Mouse (Mus musculus) gastrocnemius, postnatal 36 days (tissue): ENCODE measurements around the gene Gm2888. TPM values are rescaled to one million over a fixed set of nuclear protein-coding genes. Genes with fewer than 3 reads are reported as not detected.
"Not testable (repeated sequence)": the region's sequence is repeated elsewhere in the genome, so short reads cannot be mapped to it uniquely, and the experiment has no call there.

Experiments
- DNase-seq, 2 experiments: peaks; one replicate each; pipeline ENCODE4 v3.0.0; 2022
- intact Hi-C: fragments of 180-260 bp; cut with DNase I; formaldehyde crosslinking; loops from one replicate; pipeline ENCODE4 v1.15.1; 2025
- long read RNA-seq, 2 experiments: library from polyadenylated mRNA; stranded (forward); transcript quantifications; one replicate each; pipeline ENCODE4 v2.0.0; 2021
- total RNA-seq, 2 experiments: library from RNA; stranded (reverse); gene quantifications; 2 replicates each; pipeline ENCODE4 v1.2.3; 2021

Gm2888 gene
- total RNA-seq: not detected
- long read RNA-seq, experiment 1: 0 reads
- long read RNA-seq, experiment 2: 0 reads

- intact Hi-C loops, DNase-seq: not testable (repeated sequence)
These were observed at the start of gene Gm2888 for GRCm38 (mm10) chr14:3029702-3030101. Gene Gm2888 (plus strand): TSS chr14:3030002.

DNA sequence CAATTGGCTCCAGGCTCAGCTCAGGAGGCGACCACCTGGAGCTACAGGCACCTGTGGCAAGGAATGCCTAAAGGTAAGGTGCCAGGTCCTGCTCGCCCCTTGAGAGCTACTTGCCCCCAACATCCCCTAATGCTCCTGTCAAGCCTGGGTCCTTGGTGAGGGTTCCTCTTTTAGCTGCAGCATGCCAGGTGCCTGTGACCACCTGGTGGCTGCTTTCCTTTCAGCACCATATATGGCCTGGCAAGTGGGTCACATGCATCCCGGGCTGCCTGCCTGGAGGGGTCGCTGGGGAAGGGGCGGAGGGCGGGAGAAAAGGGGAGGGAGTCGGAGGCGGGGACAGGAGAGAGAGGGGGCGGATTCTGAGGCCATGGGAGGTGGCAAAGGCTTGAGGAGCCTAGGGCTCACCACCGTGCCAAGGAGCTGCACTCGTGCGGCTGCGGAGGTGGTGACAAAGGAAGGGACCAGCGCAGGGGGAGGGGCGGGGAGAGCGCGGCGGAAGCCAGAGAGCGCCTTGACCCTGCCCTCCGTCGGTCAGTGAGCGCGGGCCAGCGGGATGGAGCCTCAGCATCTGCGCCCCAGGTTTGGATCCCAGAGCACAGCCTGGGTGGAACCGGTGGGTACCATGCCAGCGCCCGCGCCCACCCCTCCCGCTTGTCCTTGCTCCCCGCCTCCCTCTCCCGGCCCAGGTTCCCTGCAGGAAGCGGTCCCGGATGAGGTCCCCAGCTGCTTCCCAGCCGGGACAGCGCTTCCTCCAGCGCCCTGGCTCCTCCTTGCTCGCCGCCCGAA, 19.1 kb downstream of the Gm2888 start, which contains the start of gene Gm2897:
TSS of gene Gm2897 (plus strand) at position 559 of the 786 bp plus-strand sequence.
- intact Hi-C loops, DNase-seq: not testable (repeated sequence)

DNA sequence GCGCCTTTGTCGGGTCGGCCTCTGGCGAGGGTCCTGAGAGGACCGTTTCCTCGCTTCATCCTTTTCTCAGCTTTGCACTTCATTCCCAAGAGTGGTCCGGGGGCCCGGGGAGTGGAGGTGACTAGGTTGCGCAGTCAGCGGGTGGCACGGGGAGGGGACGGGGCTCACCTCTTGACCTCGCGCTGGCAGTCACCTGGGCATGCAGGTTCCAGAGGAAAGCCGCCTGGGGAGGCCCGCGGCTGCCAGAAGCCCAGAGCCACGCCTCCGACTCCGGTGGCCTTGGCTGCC, 19.7 kb downstream of the Gm2888 start:
- DNase-seq, intact Hi-C loops: not testable (repeated sequence)

GRCm38 (mm10) chr14:3050087-3050486, 20.3 kb downstream of the Gm2888 start:
- DNase-seq, intact Hi-C loops: not testable (repeated sequence)

Other genes with a start within 250 kb of the Gm2888 start
- gene Gm2897, start 19.3 kb downstream of the Gm2888 start, total RNA-seq: not detected
- not detected for gene Gm10340, start 104.0 kb downstream of the Gm2888 start, total RNA-seq
- not detected for gene Gm5795, start 158.3 kb downstream of the Gm2888 start, total RNA-seq
- gene D830030K20Rik, start 178.5 kb downstream of the Gm2888 start, total RNA-seq: under 1 TPM; 0.64 to 0.74 TPM